Mouse (Mus musculus) gastrocnemius, adult 8-10 months (tissue): ENCODE measurements around the gene Chd6. TPM values are rescaled to one million over a fixed set of nuclear protein-coding genes. Genes with fewer than 3 reads are reported as not detected.
A peak's percentile ranks its signal among the peaks of the same experiment; 100 is the strongest.

Experiments used
- DNase-seq, 2 experiments: peaks; one replicate each; pipeline ENCODE4 v3.0.0; 2022; ENCODE audit warnings: low spot score in 2 of 2
- total RNA-seq, 4 experiments: library from RNA; stranded (reverse); gene quantifications; 2 replicates each; pipeline ENCODE4 v1.2.4; 2022

The Chd6 gene
- total RNA-seq, 4 experiments from 2014 or later = 8.2 to 17.7 (median 14.6) TPM

- DNase-seq = no peak
Observed at GRCm38 (mm10) chr2:160933890-160934289, 175.0 kb downstream of the Chd6 start.

- DNase-seq = peak; percentile 24 to 40
Observed at GRCm38 (mm10) chr2:160932981-160933380, 175.9 kb downstream of the Chd6 start.

GRCm38 (mm10) chr2:160932325-160932724, 176.6 kb downstream of the Chd6 start:
- peak; percentile 59 to 60 for DNase-seq

- DNase-seq = no peak
Observed at GRCm38 (mm10) chr2:160931378-160931777, 177.5 kb downstream of the Chd6 start.

GRCm38 (mm10) chr2:160925203-160925602, 183.7 kb downstream of the Chd6 start:
- DNase-seq = peak; percentile 57 to 58

- DNase-seq = no peak
Observed at GRCm38 (mm10) chr2:160921285-160921684, 187.6 kb downstream of the Chd6 start.

- DNase-seq = no peak
Observed at GRCm38 (mm10) chr2:160918930-160919215, 190.0 kb downstream of the Chd6 start.

GRCm38 (mm10) chr2:160918154-160918929, 190.5 kb downstream of the Chd6 start:
- DNase-seq = no peak

GRCm38 (mm10) chr2:160917313-160917712, 191.6 kb downstream of the Chd6 start:
- DNase-seq = no peak

- DNase-seq = no peak
Observed at GRCm38 (mm10) chr2:160916714-160917113, 192.2 kb downstream of the Chd6 start.

- no peak for DNase-seq
Observed at GRCm38 (mm10) chr2:160915821-160916610, 192.9 kb downstream of the Chd6 start.

- no peak for DNase-seq
Observed at GRCm38 (mm10) chr2:160914656-160915055, 194.2 kb downstream of the Chd6 start.

GRCm38 (mm10) chr2:160912231-160912671, 196.6 kb downstream of the Chd6 start, which contains the start of gene Emilin3:
Gene Emilin3, minus strand, starts transcription at chr2:160912328.
- DNase-seq = no peak

GRCm38 (mm10) chr2:160911558-160912201, 197.2 kb downstream of the Chd6 start:
- DNase-seq = no peak

GRCm38 (mm10) chr2:160910633-160911032, 198.2 kb downstream of the Chd6 start:
- DNase-seq = no peak

- peak in 1 of 2 experiments; percentile 13 for DNase-seq
Observed at GRCm38 (mm10) chr2:160908607-160909006, 200.3 kb downstream of the Chd6 start.

GRCm38 (mm10) chr2:160906101-160906500, 202.8 kb downstream of the Chd6 start:
- DNase-seq = no peak

GRCm38 (mm10) chr2:160905301-160905700, 203.6 kb downstream of the Chd6 start:
- DNase-seq = no peak

GRCm38 (mm10) chr2:160901656-160902412, 207.0 kb downstream of the Chd6 start:
- DNase-seq = no peak
